Mouse (Mus musculus): ENCODE results near the gene B9d1.

GRCm38 (mm10) chr11:61487936-61488335 lies 17.0 kb upstream of the B9d1 start:
- TF ChIP-seq POLR2A (IDR thresholded peaks at IDR 0.05; ENCODE audit: low read depth, low read length) (no peak), CTCF (conservative IDR thresholded peaks at IDR 0.05; ENCODE audit: insufficient read depth, insufficient read length, low read depth, low read length) (no peak)
